Mouse (Mus musculus) right cerebral cortex, postnatal 14 days (tissue): ENCODE results near the gene E130116L18Rik.
"Not testable (repeated sequence)": the region's sequence is repeated elsewhere in the genome, so short reads cannot be mapped to it uniquely, and the experiment has no call there.

ENCODE experiments used
- DNase-seq: peaks from one replicate; pipeline ENCODE4 v3.0.0; 2022

The E130116L18Rik gene

GRCm38 (mm10) chr5:25222752-25223702, at the start of gene E130116L18Rik:
TSS of gene E130116L18Rik (minus strand) at chr5:25223153.
- DNase-seq = peak; percentile 96

GRCm38 (mm10) chr5:25268258-25268888, 45.4 kb upstream of the E130116L18Rik start:
- DNase-seq = no peak

GRCm38 (mm10) chr5:25262266-25262665, 39.3 kb upstream of the E130116L18Rik start:
- DNase-seq = no peak

DNA sequence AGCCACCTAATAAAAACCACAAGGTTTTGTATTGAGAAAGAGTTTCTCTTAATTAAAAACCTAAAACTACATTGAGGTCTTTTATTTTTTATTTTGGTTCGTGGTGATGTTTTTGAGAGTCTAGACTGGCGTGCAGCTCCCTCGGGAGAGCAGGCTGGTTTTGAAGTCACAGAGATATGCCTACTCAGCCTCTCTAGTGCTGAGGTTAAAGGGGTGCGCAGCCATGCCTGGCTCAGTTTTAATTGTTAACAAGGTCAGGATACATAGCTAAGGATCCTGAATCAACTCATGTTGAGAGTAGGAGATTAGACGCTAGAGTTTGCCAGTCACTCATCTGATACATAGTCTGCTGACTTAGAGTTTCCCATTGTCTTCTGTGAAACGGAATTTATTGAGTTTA, 38.5 kb upstream of the E130116L18Rik start:
- DNase-seq = no peak

- DNase-seq = no peak
These were observed 33.7 kb upstream of the E130116L18Rik start for GRCm38 (mm10) chr5:25256686-25257085.

GRCm38 (mm10) chr5:25254491-25254890, 31.5 kb upstream of the E130116L18Rik start:
- DNase-seq = no peak

DNA sequence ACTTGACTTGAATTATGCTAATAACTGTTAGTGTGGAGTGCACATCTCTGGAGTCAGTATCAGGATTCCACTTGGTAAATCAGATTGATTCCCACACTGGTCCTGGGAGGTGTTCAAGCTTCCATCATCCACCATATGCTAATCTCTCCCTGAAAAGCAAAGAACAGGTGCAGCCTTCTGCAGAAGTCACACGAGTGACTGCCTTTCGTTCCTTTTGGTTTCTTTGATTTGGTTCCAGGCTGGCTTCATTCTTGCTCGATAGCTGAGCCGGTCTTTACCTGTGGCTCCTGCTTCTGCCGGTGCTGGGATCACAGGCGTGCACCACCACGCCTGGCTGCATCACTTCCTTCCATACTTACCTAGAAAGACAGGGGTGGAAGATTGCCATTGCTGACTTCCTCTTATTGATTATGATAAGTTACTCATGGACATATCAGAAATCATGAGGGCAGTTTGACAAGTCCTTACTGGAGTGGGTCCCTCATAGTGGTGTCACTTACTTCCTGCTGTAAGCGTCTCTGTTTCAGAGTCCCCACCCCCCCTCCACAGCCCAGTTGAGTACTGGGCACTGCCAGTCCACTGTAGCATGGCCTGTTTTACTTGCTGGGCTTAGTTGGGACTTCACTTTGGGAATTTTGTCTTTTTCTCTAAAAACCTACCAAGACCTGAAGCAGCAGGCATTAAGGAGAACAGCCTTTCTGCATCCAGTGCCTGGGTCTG, 30.0 kb upstream of the E130116L18Rik start:
- DNase-seq = no peak

DNA sequence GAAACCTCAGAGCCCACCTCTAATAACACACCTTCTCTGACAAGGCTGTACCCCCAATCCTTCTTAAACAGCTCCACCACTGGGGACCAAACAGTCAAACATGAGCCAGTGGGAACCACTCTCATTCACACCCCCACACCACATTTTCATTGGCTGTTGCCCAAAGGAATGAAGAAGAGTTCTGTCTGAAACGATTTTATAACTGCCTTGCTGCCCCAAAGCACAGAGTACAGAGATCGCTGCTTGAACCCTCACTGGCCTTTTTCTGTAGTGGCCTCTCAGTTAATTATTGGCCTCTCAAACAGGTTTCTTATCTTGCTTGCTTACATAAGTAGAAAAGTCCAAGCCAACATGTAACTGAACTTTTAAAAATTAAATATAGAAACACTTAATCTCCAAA, 29.5 kb upstream of the E130116L18Rik start:
- DNase-seq = no peak

- DNase-seq = no peak
These were observed 24.1 kb upstream of the E130116L18Rik start for GRCm38 (mm10) chr5:25247036-25247435.

DNA sequence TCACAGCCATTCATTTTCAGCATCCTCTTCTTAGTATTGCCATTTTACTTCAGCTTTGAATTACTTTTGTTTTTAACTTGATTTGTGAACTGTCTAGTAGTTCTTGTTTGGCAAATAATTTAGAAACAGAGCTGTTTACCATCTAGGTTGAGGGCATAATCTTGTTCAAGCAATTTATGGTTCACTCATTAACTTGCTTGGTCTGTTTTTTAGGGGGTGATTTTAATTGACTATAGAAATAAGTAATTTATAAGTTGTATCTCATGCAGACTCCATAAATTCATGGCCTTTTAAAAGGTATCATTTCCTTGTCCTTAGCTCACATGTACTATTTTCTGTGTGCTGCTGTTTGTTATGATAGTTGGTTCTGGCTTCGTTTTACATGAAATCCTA, 23.5 kb upstream of the E130116L18Rik start:
- no peak for DNase-seq

DNA sequence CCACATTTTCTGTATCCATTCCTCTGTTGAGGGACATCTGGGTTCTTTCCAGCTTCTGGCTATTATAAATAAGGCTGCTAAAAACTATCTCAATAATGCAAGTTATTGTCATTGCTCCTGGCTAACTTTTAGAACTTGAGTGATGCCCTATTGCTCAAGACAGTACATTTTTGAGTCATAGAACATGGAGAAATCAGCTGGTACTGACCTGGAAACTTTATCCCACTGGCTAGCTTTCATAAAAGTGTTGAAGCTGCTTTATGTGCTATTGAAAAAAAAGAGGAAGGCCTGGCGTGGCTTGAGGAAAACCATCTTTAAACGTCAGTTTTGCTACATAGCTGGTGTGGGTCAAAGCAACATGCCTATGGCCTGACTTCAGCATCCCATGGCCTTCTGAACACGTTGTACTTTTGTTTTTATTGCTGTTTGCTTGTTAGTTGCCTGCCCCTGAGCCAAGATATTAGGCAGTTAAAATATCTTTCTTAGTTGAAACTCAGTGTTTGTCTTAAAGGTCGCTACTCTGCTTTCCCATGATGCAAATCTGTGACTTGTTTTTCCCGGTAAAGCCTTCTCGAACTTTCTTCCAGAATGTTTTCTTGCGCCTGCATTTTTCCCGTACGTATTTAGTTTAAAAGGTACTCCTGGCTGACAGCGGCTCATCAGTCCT, 23.0 kb upstream of the E130116L18Rik start:
- DNase-seq = no peak

DNA sequence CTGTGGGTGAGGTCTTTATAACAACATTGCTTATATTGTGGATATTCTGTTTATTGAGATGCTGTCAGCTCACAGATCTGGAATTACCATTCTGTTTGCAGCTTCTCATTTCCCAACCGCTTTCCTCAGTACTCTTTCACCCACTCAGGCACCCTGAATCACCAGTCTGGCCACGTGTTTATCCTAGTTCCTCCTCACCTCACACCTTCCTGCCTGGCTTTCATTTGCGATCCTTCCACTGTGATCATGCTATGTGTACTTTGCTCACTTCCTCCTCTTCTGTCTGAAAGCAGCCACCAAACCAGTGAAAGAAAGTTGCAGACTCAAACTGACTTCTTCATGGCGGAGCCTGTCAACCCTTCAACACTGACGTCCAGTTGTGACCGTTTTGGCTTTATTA, 20.1 kb upstream of the E130116L18Rik start:
- DNase-seq = no peak

DNA sequence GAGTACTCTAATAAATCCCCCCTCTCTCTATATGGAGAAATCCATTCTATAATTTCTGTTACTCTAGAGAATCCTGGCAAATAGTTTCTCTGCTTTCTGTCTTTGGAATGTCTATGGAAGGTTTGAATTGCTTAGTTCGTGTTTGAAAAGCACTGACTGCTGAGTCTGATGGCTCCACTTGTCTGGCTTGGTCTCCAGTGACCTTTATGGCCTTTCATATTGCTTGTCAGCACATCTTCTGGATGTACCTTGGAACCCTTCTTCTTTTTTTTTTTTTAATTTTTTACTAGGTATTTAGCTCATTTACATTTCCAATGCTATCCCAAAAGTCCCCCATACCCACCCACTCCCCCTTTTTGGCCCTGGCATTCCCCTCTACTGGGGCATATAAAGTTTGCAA, 1.4 kb upstream of the E130116L18Rik start:
- not testable (repeated sequence) for DNase-seq

GRCm38 (mm10) chr5:25221604-25222003, 1.3 kb downstream of the E130116L18Rik start, which contains the start of gene Galnt11:
TSS of gene Galnt11 (plus strand) at chr5:25221904.
- DNase-seq = no peak

DNA sequence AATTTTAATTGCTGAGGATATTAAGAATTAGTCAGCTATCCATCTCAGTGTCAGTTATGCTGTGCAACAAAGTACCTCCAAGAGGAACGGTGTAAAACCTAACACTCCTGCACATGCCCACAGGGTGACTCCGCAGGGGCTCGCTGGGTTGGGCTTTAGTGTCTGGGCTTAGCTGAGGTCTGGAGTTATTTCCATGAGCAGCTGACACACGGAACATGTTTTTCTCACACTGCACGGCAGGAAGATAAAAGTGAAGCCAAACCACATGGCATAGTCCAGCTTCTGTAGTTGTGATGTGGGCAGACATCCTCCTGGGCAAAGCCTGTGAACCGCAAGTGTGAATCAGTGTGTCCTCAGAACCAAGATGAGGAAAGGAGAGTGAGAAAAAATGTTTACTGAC, 7.9 kb downstream of the E130116L18Rik start:
- DNase-seq = no peak

DNA sequence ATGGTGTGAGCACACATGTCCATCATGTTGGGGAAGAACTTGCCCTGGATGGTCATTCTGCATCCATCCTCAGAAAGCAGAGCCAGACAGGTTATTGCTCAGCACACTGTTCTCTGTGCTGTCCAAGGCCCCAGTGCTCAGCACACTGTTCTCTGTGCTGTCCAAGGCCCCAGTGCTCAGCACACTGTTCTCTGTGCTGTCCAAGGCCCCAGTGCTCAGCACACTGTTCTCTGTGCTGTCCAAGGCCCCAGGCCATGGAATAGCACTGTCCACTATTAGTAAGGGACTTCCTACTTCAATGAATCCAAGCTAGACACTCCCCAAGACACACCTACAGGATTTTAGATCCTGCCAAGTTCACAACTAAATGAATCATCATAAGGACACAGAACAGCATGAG, 9.7 kb downstream of the E130116L18Rik start:
- DNase-seq = not testable (repeated sequence)

- no peak for DNase-seq
These were observed 11.1 kb downstream of the E130116L18Rik start for GRCm38 (mm10) chr5:25211872-25212271.

GRCm38 (mm10) chr5:25190521-25190920, 32.4 kb downstream of the E130116L18Rik start:
- DNase-seq = no peak

DNA sequence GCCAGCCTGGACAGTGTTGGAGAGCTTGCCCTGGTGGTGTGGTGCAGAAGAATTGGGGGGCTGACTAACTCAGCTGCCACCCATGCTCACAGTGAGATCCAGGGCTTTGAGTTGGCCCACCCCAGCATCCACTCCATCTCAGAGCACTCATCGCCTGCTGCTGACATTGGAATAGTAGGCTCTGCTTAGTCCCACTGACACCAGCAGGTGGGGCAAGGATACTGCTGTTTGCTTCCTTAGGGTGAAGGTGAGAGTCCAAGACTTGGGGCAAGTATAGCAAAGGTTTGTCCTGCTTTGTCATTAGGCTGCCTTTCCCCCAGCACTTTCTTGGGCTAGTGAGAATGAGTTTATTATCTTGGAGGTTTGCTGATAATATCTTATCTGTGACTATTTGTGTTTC, 34.2 kb downstream of the E130116L18Rik start:
- DNase-seq = no peak

DNA sequence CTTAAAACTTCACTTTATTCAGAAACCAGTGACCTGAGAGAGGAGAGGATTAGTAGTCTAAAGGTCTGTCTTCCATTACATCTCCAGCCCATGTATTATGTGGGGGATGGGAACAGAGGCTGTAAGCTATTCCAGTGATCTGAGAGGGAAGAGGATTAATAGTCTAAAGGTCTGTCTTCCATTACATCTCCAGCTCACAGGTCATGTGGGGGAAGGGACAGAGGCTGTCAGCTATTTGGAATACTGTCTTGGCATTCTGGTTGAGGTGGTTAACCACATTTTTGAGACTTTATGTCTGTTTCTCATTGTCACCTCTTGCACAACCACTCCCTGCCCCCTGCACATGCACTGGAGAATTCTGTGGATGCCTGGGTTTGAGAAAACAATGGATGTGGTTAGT, 35.2 kb downstream of the E130116L18Rik start:
- DNase-seq = no peak

DNA sequence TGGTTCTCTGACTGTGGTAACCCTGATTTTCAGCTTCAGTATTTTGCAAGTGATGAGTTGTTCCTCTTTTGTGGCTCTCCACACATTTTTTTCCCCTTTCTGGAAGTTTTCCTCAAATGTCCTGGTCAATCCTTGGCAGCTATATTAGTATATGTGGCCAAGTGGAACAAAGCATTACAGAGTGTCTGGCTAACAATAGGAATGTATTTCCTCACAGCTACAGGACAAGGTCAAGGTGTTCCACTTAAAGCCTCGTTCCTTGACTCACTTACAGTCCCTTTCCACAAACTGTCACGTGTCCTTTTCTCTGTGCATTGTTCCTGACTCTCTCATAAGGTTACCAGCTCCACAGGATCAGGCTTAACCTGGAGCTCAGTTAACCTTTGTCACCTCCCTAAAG, 38.4 kb downstream of the E130116L18Rik start:
- DNase-seq = no peak

DNA sequence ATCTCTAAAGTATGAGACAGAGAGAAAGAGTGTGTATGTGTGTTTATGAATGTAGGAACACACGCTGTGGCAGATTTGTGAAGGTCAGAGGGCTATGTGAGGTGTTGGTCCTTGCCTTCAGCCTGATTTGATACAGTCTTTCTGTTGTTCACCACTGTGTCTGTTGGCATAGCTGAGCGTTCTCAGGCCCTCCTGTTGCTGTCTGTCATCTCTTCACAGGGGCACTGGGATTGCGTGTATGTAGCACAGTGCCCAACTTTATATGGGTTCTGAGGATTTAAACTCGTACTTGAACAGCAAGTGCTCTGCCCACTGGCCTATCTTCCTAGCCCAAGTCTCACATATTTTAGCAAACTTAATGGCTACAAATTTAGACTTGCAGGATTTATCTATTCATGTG, 39.4 kb downstream of the E130116L18Rik start:
- no peak for DNase-seq

- no peak for DNase-seq
These were observed 41.9 kb downstream of the E130116L18Rik start, which contains the start of gene Galntl5 for GRCm38 (mm10) chr5:25181004-25181531. TSS of gene Galntl5 (plus strand) at chr5:25181460.
